Mouse (Mus musculus) kidney, adult 2 months (tissue): ENCODE measurements around the gene Cpm.

Experiments used
- CTCF ChIP-seq: fragments of 200-500 bp; conservative IDR thresholded peaks from 2 replicates; pipeline ENCODE4 v1.5.1; 2011; ENCODE audit warnings: low read depth, mild to moderate bottlenecking, control low read depth, low read length, moderate library complexity, mixed read lengths; ENCODE audit not compliant: insufficient read depth, insufficient read length
- POLR2A ChIP-seq: fragments of 200-500 bp; IDR thresholded peaks from one replicate; pipeline ENCODE4 v1.6.1; 2011; ENCODE audit warnings: low read depth, low read length, control low read depth

GRCm38 (mm10) chr10:117676036-117676643 is 46.8 kb downstream of the Cpm start:
- TF ChIP-seq POLR2A (no peak), CTCF (no peak)
